Mouse (Mus musculus): ENCODE data around the gene Pcgf3. TPM values are rescaled to one million over a fixed set of nuclear protein-coding genes. Genes with fewer than 3 reads are reported as not detected.

Gene Pcgf3
- polyA plus RNA-seq, 1 experiment, result 111 TPM

- Histone ChIP-seq H3K27ac (ENCODE audit: insufficient read depth, low read length) (no peak overlapping the region), H3K27me3 (ENCODE audit: control insufficient read depth, insufficient read depth, low read length, poor library complexity, severe bottlenecking) (no peaks in the 10 kb centered on the region)
These were observed 61.6 kb downstream of the Pcgf3 start for GRCm38 (mm10) chr5:108522597-108522996.

DNA sequence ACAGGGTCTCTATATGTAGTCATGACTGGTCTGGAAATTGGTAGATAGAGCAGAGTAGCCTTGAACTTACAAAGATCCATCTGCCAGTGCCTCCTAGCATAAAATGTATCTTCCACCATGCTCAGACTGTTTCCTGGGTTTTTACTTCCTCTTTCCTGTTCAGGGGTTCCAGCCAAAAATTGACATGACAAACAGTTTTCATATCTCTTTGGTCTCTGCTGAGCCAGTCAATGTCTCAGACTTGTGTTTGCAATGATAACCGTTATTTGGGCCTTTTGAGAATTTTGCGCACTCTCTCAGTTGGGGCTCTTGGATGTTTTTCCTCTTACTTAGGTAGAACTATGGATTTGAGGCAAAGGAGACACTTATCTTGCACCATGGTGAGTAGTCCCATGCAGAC, 73.2 kb downstream of the Pcgf3 start:
- H3K27me3 ChIP-seq (ENCODE audit: control insufficient read depth, insufficient read depth, low read length, poor library complexity, severe bottlenecking), result no peaks in the 10 kb centered on the region; the same call in 1 of the 2 replicates
- TF ChIP-seq CTCF (IDR thresholded peaks at IDR 0.05; ENCODE audit: low read depth, low read length) (no peak), EP300 (IDR thresholded peaks at IDR 0.05; ENCODE audit: insufficient read depth, low read depth, low read length) (no peak), POLR2A (IDR thresholded peaks at IDR 0.05; ENCODE audit: insufficient read depth, low read length) (no peak)
- H3K36me3 ChIP-seq (ENCODE audit: control insufficient read depth, insufficient read depth, low read length, poor library complexity, severe bottlenecking), result no peaks in the 10 kb centered on the region

More at GRCm38 (mm10) chr5:108522597-108522996, 61.6 kb downstream of the Pcgf3 start:
- no peak overlapping the region for H3K9ac ChIP-seq (ENCODE audit: low read depth, poor library complexity, severe bottlenecking)
- H3K4me1 ChIP-seq (ENCODE audit: control insufficient read depth, insufficient read depth, low read length), result peaks cover 19% of the 10 kb centered on the region
- no peak for TF ChIP-seq POLR2A (IDR thresholded peaks at IDR 0.05; ENCODE audit: insufficient read depth, low read length)
- no peak for TF ChIP-seq CTCF (IDR thresholded peaks at IDR 0.05; ENCODE audit: low read depth, low read length)
- no peak for TF ChIP-seq EP300 (IDR thresholded peaks at IDR 0.05; ENCODE audit: insufficient read depth, low read depth, low read length)
- no peak overlapping the region for H3K4me3 ChIP-seq (ENCODE audit: low read depth, low read length)
- H3K9me3 ChIP-seq (replicated peaks; ENCODE audit: control insufficient read depth, insufficient read depth, low read length, poor library complexity, severe bottlenecking), result no peaks in the 10 kb centered on the region
- H3K36me3 ChIP-seq (ENCODE audit: control insufficient read depth, insufficient read depth, low read length, poor library complexity, severe bottlenecking), result no peaks in the 10 kb centered on the region

GRCm38 (mm10) chr5:108543516-108544291, 82.7 kb downstream of the Pcgf3 start:
- TF ChIP-seq POLR2A (IDR thresholded peaks at IDR 0.05; ENCODE audit: insufficient read depth, low read length) (no peak), EP300 (IDR thresholded peaks at IDR 0.05; ENCODE audit: insufficient read depth, low read depth, low read length) (no peak), CTCF (IDR thresholded peaks at IDR 0.05; ENCODE audit: low read depth, low read length) (no peak)
- H3K4me3 ChIP-seq (ENCODE audit: low read depth, low read length), result no peak overlapping the region
- H3K27ac ChIP-seq (ENCODE audit: insufficient read depth, low read length), result no peak overlapping the region
- H3K9me3 ChIP-seq (replicated peaks; ENCODE audit: control insufficient read depth, insufficient read depth, low read length, poor library complexity, severe bottlenecking), result no peaks in the 10 kb centered on the region
- no peaks in the 10 kb centered on the region for H3K4me1 ChIP-seq (ENCODE audit: control insufficient read depth, insufficient read depth, low read length)
- H3K36me3 ChIP-seq (ENCODE audit: control insufficient read depth, insufficient read depth, low read length, poor library complexity, severe bottlenecking), result no peaks in the 10 kb centered on the region
- no peaks in the 10 kb centered on the region for H3K27me3 ChIP-seq (ENCODE audit: control insufficient read depth, insufficient read depth, low read length, poor library complexity, severe bottlenecking)
- H3K9ac ChIP-seq (ENCODE audit: low read depth, poor library complexity, severe bottlenecking), result no peak overlapping the region

More for the DNA sequence above, 73.2 kb downstream of the Pcgf3 start:
- H3K9me3 ChIP-seq (replicated peaks; ENCODE audit: control insufficient read depth, insufficient read depth, low read length, poor library complexity, severe bottlenecking), result peaks cover 3% of the 10 kb centered on the region; the same call in 1 of the 2 replicates
- H3K4me3 ChIP-seq (ENCODE audit: low read depth, low read length), result no peak overlapping the region
- H3K9ac ChIP-seq (ENCODE audit: low read depth, poor library complexity, severe bottlenecking), result no peak overlapping the region
- no peak overlapping the region for H3K27ac ChIP-seq (ENCODE audit: insufficient read depth, low read length)
- no peaks in the 10 kb centered on the region for H3K4me1 ChIP-seq (ENCODE audit: control insufficient read depth, insufficient read depth, low read length)

DNA sequence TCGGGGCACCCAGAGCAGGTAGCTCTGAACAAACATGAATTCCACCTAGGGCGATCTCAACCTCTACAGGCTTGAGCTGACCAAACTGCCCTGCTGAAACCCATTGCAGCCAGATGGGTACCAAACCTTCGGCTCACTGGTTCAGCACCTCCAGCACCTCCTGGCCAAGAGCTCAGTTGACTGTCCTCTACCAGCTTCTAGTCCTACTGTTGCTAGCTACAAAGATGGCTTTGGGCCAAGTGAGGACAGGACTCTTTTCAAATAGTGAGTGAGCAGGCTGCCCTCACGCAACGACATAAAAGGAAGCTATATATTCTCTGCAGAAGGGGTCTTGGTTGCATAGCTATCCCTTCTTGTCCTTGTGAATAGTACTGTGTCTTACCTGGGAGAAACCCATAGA, 86.6 kb downstream of the Pcgf3 start:
- no peaks in the 10 kb centered on the region for H3K36me3 ChIP-seq (ENCODE audit: control insufficient read depth, insufficient read depth, low read length, poor library complexity, severe bottlenecking)
- H3K27ac ChIP-seq (ENCODE audit: insufficient read depth, low read length), result no peak overlapping the region
- no peaks in the 10 kb centered on the region for H3K27me3 ChIP-seq (ENCODE audit: control insufficient read depth, insufficient read depth, low read length, poor library complexity, severe bottlenecking)
- TF ChIP-seq POLR2A (IDR thresholded peaks at IDR 0.05; ENCODE audit: insufficient read depth, low read length), result no peak
- TF ChIP-seq EP300 (IDR thresholded peaks at IDR 0.05; ENCODE audit: insufficient read depth, low read depth, low read length), result no peak
- TF ChIP-seq CTCF (IDR thresholded peaks at IDR 0.05; ENCODE audit: low read depth, low read length), result no peak
- no peak overlapping the region for H3K4me3 ChIP-seq (ENCODE audit: low read depth, low read length)
- H3K4me1 ChIP-seq (ENCODE audit: control insufficient read depth, insufficient read depth, low read length), result no peaks in the 10 kb centered on the region
- no peak overlapping the region for H3K9ac ChIP-seq (ENCODE audit: low read depth, poor library complexity, severe bottlenecking)
- no peaks in the 10 kb centered on the region for H3K9me3 ChIP-seq (replicated peaks; ENCODE audit: control insufficient read depth, insufficient read depth, low read length, poor library complexity, severe bottlenecking)

DNA sequence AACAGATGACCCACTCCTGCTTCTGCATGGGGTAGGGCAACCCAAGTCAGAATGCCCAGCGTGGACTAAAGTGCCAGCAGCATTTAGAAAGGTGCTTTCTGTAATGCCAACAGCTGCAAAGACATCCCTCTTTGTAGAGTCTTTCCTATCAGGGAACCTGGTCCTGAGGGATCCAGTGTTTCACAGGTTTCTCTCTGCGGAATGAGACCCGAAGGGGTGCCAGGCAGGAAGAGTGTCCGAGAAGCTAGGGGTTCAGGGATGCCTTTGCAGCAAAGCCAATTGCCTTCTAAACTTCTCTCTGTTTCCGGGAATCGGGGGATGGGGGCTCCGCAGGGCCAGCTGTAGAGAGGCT, 88.1 kb downstream of the Pcgf3 start:
- no peaks in the 10 kb centered on the region for H3K4me1 ChIP-seq (ENCODE audit: control insufficient read depth, insufficient read depth, low read length)
- no peaks in the 10 kb centered on the region for H3K36me3 ChIP-seq (ENCODE audit: control insufficient read depth, insufficient read depth, low read length, poor library complexity, severe bottlenecking)
- H3K27ac ChIP-seq (ENCODE audit: insufficient read depth, low read length), result no peak overlapping the region
- H3K4me3 ChIP-seq (ENCODE audit: low read depth, low read length), result 0 out of 2 replicates have a peak overlapping the region, but pooled peaks have one; percentile 58
- no peaks in the 10 kb centered on the region for H3K9me3 ChIP-seq (replicated peaks; ENCODE audit: control insufficient read depth, insufficient read depth, low read length, poor library complexity, severe bottlenecking)
- H3K27me3 ChIP-seq (ENCODE audit: control insufficient read depth, insufficient read depth, low read length, poor library complexity, severe bottlenecking), result no peaks in the 10 kb centered on the region
- peak overlapping the region; percentile 53; the same call in 1 of the 2 replicates for H3K9ac ChIP-seq (ENCODE audit: low read depth, poor library complexity, severe bottlenecking)
- TF ChIP-seq POLR2A (IDR thresholded peaks at IDR 0.05; ENCODE audit: insufficient read depth, low read length), result no peak
- no peak for TF ChIP-seq EP300 (IDR thresholded peaks at IDR 0.05; ENCODE audit: insufficient read depth, low read depth, low read length)
- TF ChIP-seq CTCF (IDR thresholded peaks at IDR 0.05; ENCODE audit: low read depth, low read length), result no peak

- Histone ChIP-seq H3K4me1 (ENCODE audit: control insufficient read depth, insufficient read depth, low read length) (no peaks in the 10 kb centered on the region), H3K27me3 (ENCODE audit: control insufficient read depth, insufficient read depth, low read length, poor library complexity, severe bottlenecking) (no peaks in the 10 kb centered on the region), H3K4me3 (ENCODE audit: low read depth, low read length) (peak within 1 kb of the TSS; percentile 58), H3K9me3 (replicated peaks; ENCODE audit: control insufficient read depth, insufficient read depth, low read length, poor library complexity, severe bottlenecking) (no peaks in the 10 kb centered on the region), H3K9ac (ENCODE audit: low read depth, poor library complexity, severe bottlenecking) (peak within 1 kb of the TSS; percentile 53), H3K27ac (ENCODE audit: insufficient read depth, low read length) (no peak within 1 kb of the TSS), H3K36me3 (ENCODE audit: control insufficient read depth, insufficient read depth, low read length, poor library complexity, severe bottlenecking) (no peaks in the 10 kb centered on the region)
- TF ChIP-seq EP300 (IDR thresholded peaks at IDR 0.05; ENCODE audit: insufficient read depth, low read depth, low read length) (no peak), POLR2A (IDR thresholded peaks at IDR 0.05; ENCODE audit: insufficient read depth, low read length) (no peak), CTCF (IDR thresholded peaks at IDR 0.05; ENCODE audit: low read depth, low read length) (no peak)
These were observed 88.6 kb downstream of the Pcgf3 start, which contains the start of gene Cplx1 for GRCm38 (mm10) chr5:108549489-108550206. TSS of gene Cplx1 (minus strand) at chr5:108550024.
